ENCODE assay signal across 20 mouse cellular contexts in genomic region chr5:92684715-92685460, GRCm38 (mm10). TPM values are rescaled to one million over a fixed set of nuclear protein-coding genes. Genes with fewer than 3 reads are reported as not detected.
DNase-seq lines count a peak whose midpoint lies in the region; ATAC-seq lines count a peak whose summit lies in the region.
"Had no signal": no experiment of that assay in that cellular context is flagged by ENCODE, and none has a peak within 500 bp of the region (broad histone marks: within the 10 kb centered on the region; RNA-seq: fewer than 3 reads in every experiment).

No protein-coding gene starts in this region.

- no peaks in the 10 kb centered on the region; the same call in 1 of the 2 replicates for H3K27me3 ChIP-seq in heart, embryonic 15.5 days
- 0 out of 2 replicates have a peak, but pooled peaks cover 4% of the 10 kb centered on the region for H3K27me3 ChIP-seq in hindbrain, embryonic 14.5 days (ENCODE audit: control insufficient read depth, insufficient read depth, low read length)
- H3K27me3 ChIP-seq: midbrain, embryonic 12.5 days; neural tube, embryonic 12.5 days had no signal

- no peak overlapping the region for H3K27ac ChIP-seq in heart, embryonic 15.5 days
- H3K27ac ChIP-seq in hindbrain, embryonic 14.5 days: no peak overlapping the region
- H3K27ac ChIP-seq: embryonic facial prominence, embryonic 15.5 days; gastrocnemius, adult 2 months; kidney, postnatal 0 days; liver, embryonic 14.5 days; macrophage; midbrain, embryonic 12.5 days; neural tube, embryonic 12.5 days had no signal

- no peak overlapping the region for H3K4me3 ChIP-seq in heart, embryonic 15.5 days
- H3K4me3 ChIP-seq in hindbrain, embryonic 14.5 days (replicated peaks; ENCODE audit: low read length): no peak overlapping the region
- H3K4me3 ChIP-seq: embryonic facial prominence, embryonic 15.5 days; gastrocnemius, adult 2 months; neural tube, embryonic 12.5 days had no signal

- no peak for ATAC-seq in heart, embryonic 15.5 days (replicated peaks; ENCODE audit: insufficient number of reproducible peaks, insufficient read depth, low FRiP score, low read depth)
- no peak for ATAC-seq in hindbrain, embryonic 14.5 days (ENCODE audit: low FRiP score)
- no peak for ATAC-seq in granulocyte monocyte progenitor cell, adult 5-6 weeks (replicated peaks; ENCODE audit: poor library complexity, severe bottlenecking)

- H3K9ac ChIP-seq in heart, embryonic 15.5 days: no peak overlapping the region
- H3K9ac ChIP-seq in hindbrain, embryonic 14.5 days: no peak overlapping the region
- H3K9ac ChIP-seq: embryonic facial prominence, embryonic 15.5 days; liver, embryonic 14.5 days; midbrain, embryonic 12.5 days; neural tube, embryonic 12.5 days had no signal

- no peak for DNase-seq in heart, adult 8-10 months (ENCODE audit: low spot score)
- peak; percentile 39 for DNase-seq in lung, postnatal 10 days
- no peak for DNase-seq in lung, postnatal 25 days (ENCODE audit: low spot score)
- no peak for DNase-seq in hindbrain, embryonic 14.5 days (ENCODE audit: low spot score)
- no peak for DNase-seq in adrenal gland, postnatal 4 days (ENCODE audit: low spot score in 2 of 2)
- DNase-seq: adrenal gland, postnatal 25 days; cerebellum, adult 11-12 months; cerebellum, postnatal 25 days; embryo, embryonic 11 days; gastrocnemius, adult 2 months; kidney, adult 18-20 months had no signal

- H3K4me2 ChIP-seq in heart, embryonic 15.5 days: peak overlapping the region; percentile 88; the same call in 1 of the 2 replicates
- H3K4me2 ChIP-seq in hindbrain, embryonic 14.5 days (replicated peaks): 0 out of 2 replicates have a peak overlapping the region, but pooled peaks have one; percentile 1
- H3K4me2 ChIP-seq: embryonic facial prominence, embryonic 15.5 days had no signal

- no peaks in the 10 kb centered on the region for H3K9me3 ChIP-seq in heart, embryonic 15.5 days (replicated peaks)
- 0 out of 2 replicates have a peak, but pooled peaks cover 3% of the 10 kb centered on the region for H3K9me3 ChIP-seq in hindbrain, embryonic 14.5 days (ENCODE audit: control insufficient read depth, low read length)
- H3K9me3 ChIP-seq: embryonic facial prominence, embryonic 15.5 days; midbrain, embryonic 12.5 days; neural tube, embryonic 12.5 days had no signal

- WGBS in heart, embryonic 15.5 days: 93% methylated on average over 16 of the region's 16 CpGs
- 86% methylated on average over 16 of the region's 16 CpGs for WGBS in hindbrain, embryonic 14.5 days

- H3K4me1 ChIP-seq in heart, embryonic 15.5 days (replicated peaks): peaks cover 6% of the 10 kb centered on the region
- H3K4me1 ChIP-seq in hindbrain, embryonic 14.5 days (replicated peaks; ENCODE audit: control insufficient read depth, insufficient read depth, low read length): peaks cover 5% of the 10 kb centered on the region; the same call in 1 of the 2 replicates
- H3K4me1 ChIP-seq: neural tube, embryonic 12.5 days had no signal

- H3K36me3 ChIP-seq in heart, embryonic 15.5 days: no peaks in the 10 kb centered on the region
- no peaks in the 10 kb centered on the region for H3K36me3 ChIP-seq in hindbrain, embryonic 14.5 days (replicated peaks; ENCODE audit: control insufficient read depth, insufficient read depth)
- H3K36me3 ChIP-seq: embryonic facial prominence, embryonic 15.5 days; midbrain, embryonic 12.5 days; neural tube, embryonic 12.5 days had no signal

RNA-seq across cellular contexts. Expression of gene Shroom3, which starts 1.7 kb away (rescaled TPM):
- 11.3 and 12.5 TPM in 2 replicates for polyA plus RNA-seq in heart, embryonic 15.5 days (2015; fragmentation: Nextera tagmentation; extraction: Ambion mirVana)
- 10 to 100 TPM; 38.0 to 42.8 (median 40.7) TPM for total RNA-seq in heart, adult 8-10 months (2022)
- 2.3 and 2.6 TPM in 2 replicates for polyA plus RNA-seq in hindbrain, embryonic 14.5 days (2014; fragmentation: Nextera tagmentation; extraction: Ambion mirVana)
- 10 to 100 TPM in 1 of 2 experiments, 1 to 10 TPM in 1; 10.0 to 15.0 TPM for total RNA-seq in adrenal gland, postnatal 4 days (2021)
- total RNA-seq in granulocyte monocyte progenitor cell, adult 5-6 weeks (2014; fragmentation: Nextera tagmentation): not detected in 2 replicates
- total RNA-seq in granulocyte monocyte progenitor cell, adult 5-6 weeks (2017): 0.09 TPM in 1 of 2 replicates, not detected in the other
- total RNA-seq: monocyte, adult 5-6 weeks had no signal
- polyA plus RNA-seq: macrophage had no signal

RNA-seq across cellular contexts. Expression of gene Ccdc158, which starts 9.8 kb away (rescaled TPM):
- polyA plus RNA-seq in heart, embryonic 15.5 days (2015; fragmentation: Nextera tagmentation; extraction: Ambion mirVana): 0.56 and 0.64 TPM in 2 replicates
- total RNA-seq in heart, adult 8-10 months (2022): under 1 TPM in 2 of 4 experiments, not detected in 2; 0.06 to 0.09 TPM
- 0.78 and 1.0 TPM in 2 replicates for polyA plus RNA-seq in hindbrain, embryonic 14.5 days (2014; fragmentation: Nextera tagmentation; extraction: Ambion mirVana)
- total RNA-seq in adrenal gland, postnatal 4 days (2021): under 1 TPM; 0.48 to 0.64 TPM
- 0.58 and 3.1 TPM in 2 replicates for total RNA-seq in granulocyte monocyte progenitor cell, adult 5-6 weeks (2014; fragmentation: Nextera tagmentation)
- 4.2 and 5.3 TPM in 2 replicates for total RNA-seq in granulocyte monocyte progenitor cell, adult 5-6 weeks (2017)
- polyA plus RNA-seq: macrophage had no signal

Comparison
In these comparisons a context has a peak if more than half of its experiments do, and no peak if none do; other contexts are left out.
1. RNA of gene Shroom3, which starts 1.7 kb away (total RNA-seq): 38.0 to 42.8 TPM in heart, adult 8-10 months and 10.0 to 15.0 TPM in adrenal gland, postnatal 4 days; 0.09 TPM in granulocyte monocyte progenitor cell, adult 5-6 weeks; every median in the first group is over 10 times any median in the second.